Mouse (Mus musculus) lung, postnatal 0 days (tissue): ENCODE results near the gene Prcc.

ENCODE experiments used
- CTCF ChIP-seq: IDR thresholded peaks from 2 replicates; pipeline ENCODE4 v1.5.1; 2016; ENCODE audit warnings: antibody characterized with exemption, mild to moderate bottlenecking
- EP300 ChIP-seq: IDR thresholded peaks from 2 replicates; pipeline ENCODE4 v1.6.1; 2016; ENCODE audit warnings: antibody characterized with exemption, mild to moderate bottlenecking, control low read depth

GRCm38 (mm10) chr3:87899266-87899665, 13.9 kb upstream of the Prcc start:
- TF ChIP-seq CTCF (no peak), EP300 (no peak)
